Mouse (Mus musculus): ENCODE results near the gene Raet1d. TPM values are rescaled to one million over a fixed set of nuclear protein-coding genes. Genes with fewer than 3 reads are reported as not detected.
"Not testable (repeated sequence)": the region's sequence is repeated elsewhere in the genome, so short reads cannot be mapped to it uniquely, and the experiment has no call there.

Raet1d gene
- total and polyA plus RNA-seq, 3 experiments: not detected

DNA sequence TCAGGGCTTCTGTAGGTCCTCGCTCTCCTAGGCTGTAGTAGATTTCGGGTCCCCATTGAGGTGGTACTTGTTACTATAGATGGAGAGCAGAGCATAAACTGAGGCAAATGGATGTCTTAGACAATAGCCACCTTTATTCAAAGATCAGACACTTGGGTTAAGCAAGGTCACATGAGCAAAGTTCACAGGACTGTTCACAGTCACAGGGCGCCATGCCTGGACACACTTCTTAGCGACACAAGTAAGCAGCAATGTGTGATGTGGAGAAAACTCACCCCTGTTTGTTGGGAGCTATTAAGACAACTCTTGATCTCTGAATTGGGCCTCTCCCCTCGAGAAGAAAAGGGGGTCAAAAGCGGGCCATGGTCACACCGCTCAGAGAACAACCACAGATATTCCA, 29.8 kb downstream of the Raet1d start:
- not testable (repeated sequence) for H3K9me3 ChIP-seq (replicated peaks); ATAC-seq (ENCODE audit: extremely low read depth, insufficient number of reproducible peaks, low FRiP score, poor library complexity, severe bottlenecking); DNase-seq (ENCODE audit: low spot score); H3K4me3 ChIP-seq (ENCODE audit: low read depth, low read length); H3K36me3 ChIP-seq (replicated peaks); H3K4me1 ChIP-seq (ENCODE audit: insufficient read depth, low read depth, low read length); H3K27me3 ChIP-seq (ENCODE audit: insufficient read depth, low read length)

DNA sequence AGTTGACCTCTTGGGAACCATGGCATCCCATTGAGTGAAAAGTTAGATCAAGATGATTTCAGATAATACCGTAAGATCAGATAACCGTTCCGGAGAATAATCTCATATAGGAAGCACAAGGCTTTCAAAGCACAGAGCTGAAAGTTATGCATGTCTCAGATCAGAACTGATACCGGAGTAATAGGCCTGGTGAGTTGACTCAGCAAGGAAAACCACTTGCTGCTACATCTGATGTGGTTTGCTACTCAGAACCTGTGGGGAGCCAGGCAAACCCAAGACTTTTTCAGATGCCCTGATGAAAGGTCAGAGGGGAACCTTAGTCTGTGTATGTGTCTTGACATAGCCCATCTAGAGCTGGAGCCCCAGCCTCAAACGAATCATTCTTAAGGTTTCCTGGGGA, 31.3 kb downstream of the Raet1d start:
- H3K4me1 ChIP-seq (ENCODE audit: insufficient read depth, low read depth, low read length); H3K9me3 ChIP-seq (replicated peaks); H3K27me3 ChIP-seq (ENCODE audit: insufficient read depth, low read length); H3K4me3 ChIP-seq (ENCODE audit: low read depth, low read length); DNase-seq (ENCODE audit: low spot score); ATAC-seq (ENCODE audit: extremely low read depth, insufficient number of reproducible peaks, low FRiP score, poor library complexity, severe bottlenecking); H3K36me3 ChIP-seq (replicated peaks): not testable (repeated sequence)

DNA sequence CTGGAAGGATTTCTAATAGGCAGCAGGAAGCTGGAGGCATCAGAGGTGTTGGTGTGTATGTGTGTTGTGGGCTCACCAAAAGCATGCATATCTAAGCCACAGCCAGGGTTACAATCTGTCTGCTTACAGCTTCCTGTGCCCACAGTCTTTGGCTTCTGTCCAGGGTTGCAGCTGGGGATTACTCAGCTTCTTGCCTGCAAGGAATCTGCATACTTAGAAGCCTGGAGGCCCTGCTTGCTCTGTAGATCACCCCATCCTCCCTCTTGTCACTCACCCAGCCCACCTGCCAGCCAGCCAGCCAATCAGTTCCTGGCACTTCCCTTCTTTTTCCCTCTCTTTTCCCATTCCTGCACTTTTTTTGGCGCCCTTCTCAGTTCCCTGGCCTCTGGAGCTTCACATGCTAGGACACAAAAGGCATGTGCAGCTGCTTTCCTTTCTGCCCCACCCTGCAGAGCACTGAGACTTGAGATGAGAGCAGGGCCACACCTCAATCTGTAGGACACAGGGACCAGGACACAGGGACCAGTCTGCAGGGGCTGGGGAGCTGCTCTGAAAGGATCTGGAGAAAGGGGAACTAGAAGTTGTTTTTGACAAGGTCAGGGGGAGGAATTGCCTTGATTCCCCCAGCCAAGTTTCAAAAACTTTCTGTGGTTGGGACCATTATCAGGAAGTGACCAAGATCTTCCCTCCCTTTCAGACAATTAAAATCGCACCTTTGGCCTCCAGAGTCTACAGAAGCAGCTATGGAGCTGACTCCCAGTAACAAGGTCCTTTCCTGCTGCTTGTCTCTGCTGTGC, 32.9 kb downstream of the Raet1d start:
- not testable (repeated sequence) for DNase-seq (ENCODE audit: low spot score); H3K27me3 ChIP-seq (ENCODE audit: insufficient read depth, low read length); H3K4me1 ChIP-seq (ENCODE audit: insufficient read depth, low read depth, low read length); H3K36me3 ChIP-seq (replicated peaks); H3K9me3 ChIP-seq (replicated peaks); H3K4me3 ChIP-seq (ENCODE audit: low read depth, low read length)
- peak; percentile 28; the same call in 1 of the 2 replicates for ATAC-seq (ENCODE audit: extremely low read depth, insufficient number of reproducible peaks, low FRiP score, poor library complexity, severe bottlenecking)

DNA sequence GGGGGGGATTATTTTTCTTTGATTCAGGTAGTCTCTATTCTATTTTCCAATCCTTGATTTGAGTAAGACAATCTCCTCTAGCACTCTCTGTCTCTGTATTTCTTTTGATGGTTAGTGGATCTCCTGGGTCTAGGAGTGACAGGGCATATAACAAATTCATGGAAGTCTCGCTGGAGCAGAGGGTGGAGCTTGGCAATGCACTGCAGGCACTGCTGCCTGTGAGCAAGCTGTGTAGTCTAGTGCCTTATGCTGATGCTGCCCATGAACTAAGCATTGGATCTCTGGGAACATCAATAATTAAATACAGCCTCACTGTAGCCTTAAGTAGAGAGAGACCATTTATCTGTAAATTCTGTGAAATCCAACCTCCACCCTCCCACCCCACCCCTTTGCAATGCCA, 36.3 kb downstream of the Raet1d start:
- not testable (repeated sequence) for H3K9me3 ChIP-seq (replicated peaks); H3K4me1 ChIP-seq (ENCODE audit: insufficient read depth, low read depth, low read length); H3K27me3 ChIP-seq (ENCODE audit: insufficient read depth, low read length); DNase-seq (ENCODE audit: low spot score); H3K4me3 ChIP-seq (ENCODE audit: low read depth, low read length); ATAC-seq (ENCODE audit: extremely low read depth, insufficient number of reproducible peaks, low FRiP score, poor library complexity, severe bottlenecking); H3K36me3 ChIP-seq (replicated peaks)

DNA sequence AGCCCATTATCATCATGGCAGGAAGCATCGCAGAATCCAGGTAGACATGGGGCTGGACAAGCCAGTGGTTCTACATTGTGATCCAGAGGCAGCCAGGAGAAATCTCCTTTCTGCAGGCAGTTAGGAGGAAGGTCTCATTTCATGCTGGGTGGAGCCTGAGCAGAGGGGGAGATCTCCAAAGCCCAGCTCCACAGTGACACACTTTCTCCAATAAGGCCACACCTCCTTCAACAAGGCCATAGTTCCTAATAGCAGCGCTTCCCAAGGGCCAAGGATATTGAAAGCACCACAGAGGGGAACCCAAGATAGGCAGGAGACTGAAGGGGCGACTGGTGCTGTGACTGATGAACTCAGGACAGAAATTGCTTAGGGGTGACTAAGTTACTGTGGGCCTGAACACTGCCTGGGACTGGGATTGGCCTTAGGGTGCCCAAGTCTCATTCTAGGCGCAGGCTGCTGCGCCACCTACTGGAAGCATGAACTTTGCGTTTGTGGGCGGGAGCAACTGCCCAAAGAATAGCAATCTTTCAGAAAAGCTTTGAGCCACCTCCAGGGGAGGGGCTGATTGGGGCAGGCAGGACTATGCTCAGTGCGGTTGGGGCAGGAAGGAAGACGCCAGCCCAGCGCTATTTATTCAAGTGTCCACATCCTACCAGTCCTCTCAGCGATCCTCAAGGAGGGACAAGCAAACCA, 42.0 kb downstream of the Raet1d start:
- not testable (repeated sequence) for H3K27me3 ChIP-seq (ENCODE audit: insufficient read depth, low read length); DNase-seq (ENCODE audit: low spot score); ATAC-seq (ENCODE audit: extremely low read depth, insufficient number of reproducible peaks, low FRiP score, poor library complexity, severe bottlenecking); H3K4me1 ChIP-seq (ENCODE audit: insufficient read depth, low read depth, low read length); H3K9me3 ChIP-seq (replicated peaks); H3K36me3 ChIP-seq (replicated peaks); H3K4me3 ChIP-seq (ENCODE audit: low read depth, low read length)

DNA sequence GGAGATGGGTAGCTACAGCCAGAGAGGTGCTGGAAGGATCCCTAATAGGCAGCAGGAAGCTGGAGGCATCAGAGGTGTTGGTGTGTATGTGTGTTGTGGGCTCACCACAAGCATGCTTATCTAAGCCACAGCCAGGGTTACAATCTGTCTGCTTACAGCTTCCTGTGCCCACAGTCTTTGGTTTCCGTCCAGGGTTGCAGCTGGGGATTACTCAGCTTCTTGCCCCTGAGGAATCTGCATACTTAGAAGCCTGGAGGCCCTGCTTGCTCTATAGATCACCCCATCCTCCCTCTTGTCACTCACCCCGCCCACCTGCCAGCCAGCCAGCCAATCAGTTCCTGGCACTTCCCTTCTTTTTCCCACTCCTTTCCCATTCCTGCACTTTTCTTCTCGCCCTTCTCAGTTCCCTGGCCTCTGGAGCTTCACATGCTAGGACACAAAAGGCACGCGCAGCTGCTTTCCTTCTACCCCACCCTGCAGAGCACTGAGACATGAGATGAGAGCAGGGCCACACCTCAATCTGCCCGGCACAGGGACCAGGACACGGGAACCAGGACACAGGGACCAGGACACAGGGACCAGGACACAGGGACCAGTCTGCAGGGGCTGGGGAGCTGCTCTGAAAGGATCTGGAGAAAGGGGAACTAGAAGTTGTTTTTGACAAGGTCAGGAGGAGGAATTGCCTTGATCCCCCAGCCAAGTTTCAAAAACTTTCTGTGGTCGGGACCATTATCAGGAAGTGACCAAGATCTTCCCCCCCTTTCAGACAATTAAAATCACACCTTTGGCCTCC, 53.5 kb downstream of the Raet1d start:
- H3K36me3 ChIP-seq (replicated peaks); DNase-seq (ENCODE audit: low spot score); ATAC-seq (ENCODE audit: extremely low read depth, insufficient number of reproducible peaks, low FRiP score, poor library complexity, severe bottlenecking); H3K9me3 ChIP-seq (replicated peaks); H3K4me1 ChIP-seq (ENCODE audit: insufficient read depth, low read depth, low read length); H3K4me3 ChIP-seq (ENCODE audit: low read depth, low read length); H3K27me3 ChIP-seq (ENCODE audit: insufficient read depth, low read length): not testable (repeated sequence)

Other genes starting within 250 kb of the Raet1d start
- 4.2 TPM in 1 of 2 replicates, not detected in the other for gene E030030I06Rik, start 211.3 kb upstream of the Raet1d start, total RNA-seq (2014; fragmentation: Nextera tagmentation)
- gene E030030I06Rik, start 211.3 kb upstream of the Raet1d start, total RNA-seq (2017): 2.6 and 3.5 TPM in 2 replicates
- 0.34 and 0.40 TPM in 2 replicates for gene E030030I06Rik, start 211.3 kb upstream of the Raet1d start, polyA plus RNA-seq (2012)
- not detected in 2 replicates for gene Raet1e, start 202.0 kb upstream of the Raet1d start, total RNA-seq (2014; fragmentation: Nextera tagmentation)
- 0.23 and 0.27 TPM in 2 replicates for gene Raet1e, start 202.0 kb upstream of the Raet1d start, total RNA-seq (2017)
- 0.03 TPM in 1 of 2 replicates, not detected in the other for gene Raet1e, start 202.0 kb upstream of the Raet1d start, polyA plus RNA-seq (2012)
- gene H60b, start 202.0 kb upstream of the Raet1d start, total RNA-seq (2014; fragmentation: Nextera tagmentation): 5.9 and 6.8 TPM in 2 replicates
- 1.3 and 1.5 TPM in 2 replicates for gene H60b, start 202.0 kb upstream of the Raet1d start, total RNA-seq (2017)
- gene H60b, start 202.0 kb upstream of the Raet1d start, polyA plus RNA-seq (2012): not detected in 2 replicates